Mouse (Mus musculus) gastrocnemius, postnatal 36 days (tissue): ENCODE measurements around the gene Fads6. TPM values are rescaled to one million over a fixed set of nuclear protein-coding genes. Genes with fewer than 3 reads are reported as not detected.

ENCODE experiments used
- DNase-seq, 2 experiments: peaks; one replicate each; pipeline ENCODE4 v3.0.0; 2022
- intact Hi-C: fragments of 180-260 bp; cut with DNase I; formaldehyde crosslinking; loops from one replicate; pipeline ENCODE4 v1.15.1; 2025
- total RNA-seq, 2 experiments: library from RNA; stranded (reverse); gene quantifications; 2 replicates each; pipeline ENCODE4 v1.2.3; 2021

The Fads6 gene
- total RNA-seq, 2 experiments from 2014 or later, result 2.4 to 3.5 TPM

- intact Hi-C loops, result loop anchor here (10.0 kb wide), 1 partner anchor 179 kb away; no protein-coding TSS in a partner anchor
- DNase-seq, result no peak
These were observed 33.2 kb downstream of the Fads6 start for GRCm38 (mm10) chr11:115264136-115264861.

DNA sequence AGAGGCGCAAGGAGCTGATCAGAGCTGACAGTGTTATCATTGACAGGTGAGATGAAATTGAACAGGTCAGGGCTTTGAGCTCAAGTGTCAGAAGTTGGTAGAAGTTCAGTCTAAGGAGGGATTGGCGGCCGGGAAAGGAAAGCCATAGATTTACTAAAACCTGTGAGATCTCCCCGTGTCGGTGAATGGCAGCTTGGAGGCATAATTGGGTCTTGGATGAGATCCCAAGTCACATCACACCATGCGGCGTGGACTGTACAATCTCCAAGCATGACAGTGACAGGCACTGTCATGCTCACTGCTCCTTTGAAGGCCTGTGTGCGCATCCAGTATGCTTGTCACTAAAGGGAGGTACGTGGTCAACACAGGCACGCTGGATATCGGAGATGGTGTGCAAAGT lies 34.5 kb downstream of the Fads6 start:
- intact Hi-C loops, result loop anchor here (10.0 kb wide), 1 partner anchor 178 kb away; no protein-coding TSS in a partner anchor
- DNase-seq, result no peak

GRCm38 (mm10) chr11:115259134-115259533 lies 38.3 kb downstream of the Fads6 start:
- intact Hi-C loops, result no loop called here
- no peak for DNase-seq

- DNase-seq, result no peak
- intact Hi-C loops, result no loop called here
These were observed 39.5 kb downstream of the Fads6 start for GRCm38 (mm10) chr11:115257775-115258510.

- intact Hi-C loops, result no loop called here
- DNase-seq, result no peak
These were observed 46.2 kb downstream of the Fads6 start for GRCm38 (mm10) chr11:115251258-115251657.

- intact Hi-C loops, result no loop called here
- DNase-seq, result no peak
These were observed 46.9 kb downstream of the Fads6 start for GRCm38 (mm10) chr11:115250405-115251090.

DNA sequence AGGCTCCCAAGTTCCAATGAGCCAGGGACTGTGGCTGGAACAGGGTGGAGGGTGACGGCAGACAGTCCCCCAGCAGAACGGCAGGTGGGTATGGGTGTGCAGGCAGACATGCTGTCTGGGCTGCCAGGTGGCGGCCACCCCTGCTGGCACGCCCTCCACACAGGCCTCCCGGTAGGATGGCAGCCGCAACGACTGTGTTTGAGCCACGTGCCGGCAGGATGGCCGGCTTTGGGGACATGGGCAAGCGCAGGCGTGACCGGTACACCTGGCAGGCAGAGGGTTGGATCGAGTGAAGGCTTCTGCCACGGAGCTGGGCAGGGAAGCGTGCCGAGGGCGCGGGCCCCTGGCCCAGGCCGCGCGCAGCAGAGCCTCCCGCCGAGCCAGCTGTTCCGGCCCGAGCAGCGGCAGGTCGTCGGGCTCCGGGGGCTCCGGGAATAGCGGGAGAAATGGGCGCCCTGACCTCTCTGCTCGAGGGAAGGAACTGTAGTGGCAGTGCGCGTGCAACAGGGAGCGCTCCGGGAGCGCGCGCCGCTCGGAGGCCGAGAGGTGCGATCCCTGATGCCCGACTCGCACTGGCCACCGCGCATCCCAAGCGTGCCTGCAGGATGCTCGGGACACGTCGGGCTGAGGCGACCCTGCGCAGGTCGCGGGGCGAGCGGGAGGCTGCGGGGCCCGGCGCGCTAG lies 47.6 kb downstream of the Fads6 start:
- no peak for DNase-seq
- intact Hi-C loops, result no loop called here

- intact Hi-C loops, result no loop called here
- no peak for DNase-seq
These were observed 49.5 kb downstream of the Fads6 start for GRCm38 (mm10) chr11:115247945-115248344.

- DNase-seq, result no peak
- intact Hi-C loops, result no loop called here
These were observed 50.2 kb downstream of the Fads6 start for GRCm38 (mm10) chr11:115247240-115247639.

DNA sequence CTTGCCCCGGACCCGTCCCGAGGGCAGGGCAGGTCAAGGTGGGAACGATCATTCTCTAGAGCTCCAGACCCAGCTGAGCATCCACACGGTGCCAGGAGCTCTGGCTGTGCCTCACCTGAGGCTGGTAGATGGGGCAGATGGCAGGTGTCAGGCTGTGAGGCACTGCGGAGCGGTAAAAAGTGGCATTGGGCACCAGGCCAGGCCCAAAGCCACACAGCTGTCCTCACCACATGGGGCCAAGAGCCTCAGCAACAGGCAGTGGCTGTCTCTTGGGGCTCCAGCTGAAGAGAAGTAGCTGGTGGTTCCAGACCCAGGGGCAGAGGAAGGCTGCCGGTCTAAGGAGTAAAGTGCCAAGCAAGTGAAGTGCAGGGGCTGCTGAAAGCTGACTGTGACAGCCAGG lies 51.1 kb downstream of the Fads6 start:
- no peak for DNase-seq
- intact Hi-C loops, result no loop called here

DNA sequence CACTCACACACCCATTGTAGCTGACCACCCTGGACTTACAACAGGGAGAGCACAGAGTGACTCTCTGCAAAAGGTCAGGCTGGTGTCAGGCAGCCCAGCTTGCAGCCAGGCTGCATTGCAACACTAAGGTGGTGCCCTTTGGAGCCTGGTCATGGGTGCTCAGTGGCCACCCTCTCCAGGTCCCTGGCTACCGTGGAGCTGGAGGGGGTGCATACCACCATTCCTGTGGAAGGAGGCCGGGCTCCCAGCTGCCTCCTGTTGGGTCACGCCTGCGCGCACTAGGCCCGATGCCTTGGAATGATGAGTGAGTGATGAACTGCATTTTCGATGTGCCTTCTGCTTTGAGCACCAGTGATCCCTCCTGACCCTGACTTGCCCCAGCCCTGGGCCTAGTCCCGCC lies 52.6 kb downstream of the Fads6 start:
- intact Hi-C loops, result no loop called here
- no peak for DNase-seq

- intact Hi-C loops, result no loop called here
- no peak for DNase-seq
These were observed 53.7 kb downstream of the Fads6 start for GRCm38 (mm10) chr11:115243783-115244182.

GRCm38 (mm10) chr11:115242746-115243145 lies 54.7 kb downstream of the Fads6 start:
- intact Hi-C loops, result no loop called here
- DNase-seq, result no peak

GRCm38 (mm10) chr11:115241402-115241801 lies 56.1 kb downstream of the Fads6 start:
- intact Hi-C loops, result no loop called here
- DNase-seq, result peak; percentile 54 to 66

GRCm38 (mm10) chr11:115236570-115236969 lies 60.9 kb downstream of the Fads6 start:
- no peak for DNase-seq
- intact Hi-C loops, result no loop called here

DNA sequence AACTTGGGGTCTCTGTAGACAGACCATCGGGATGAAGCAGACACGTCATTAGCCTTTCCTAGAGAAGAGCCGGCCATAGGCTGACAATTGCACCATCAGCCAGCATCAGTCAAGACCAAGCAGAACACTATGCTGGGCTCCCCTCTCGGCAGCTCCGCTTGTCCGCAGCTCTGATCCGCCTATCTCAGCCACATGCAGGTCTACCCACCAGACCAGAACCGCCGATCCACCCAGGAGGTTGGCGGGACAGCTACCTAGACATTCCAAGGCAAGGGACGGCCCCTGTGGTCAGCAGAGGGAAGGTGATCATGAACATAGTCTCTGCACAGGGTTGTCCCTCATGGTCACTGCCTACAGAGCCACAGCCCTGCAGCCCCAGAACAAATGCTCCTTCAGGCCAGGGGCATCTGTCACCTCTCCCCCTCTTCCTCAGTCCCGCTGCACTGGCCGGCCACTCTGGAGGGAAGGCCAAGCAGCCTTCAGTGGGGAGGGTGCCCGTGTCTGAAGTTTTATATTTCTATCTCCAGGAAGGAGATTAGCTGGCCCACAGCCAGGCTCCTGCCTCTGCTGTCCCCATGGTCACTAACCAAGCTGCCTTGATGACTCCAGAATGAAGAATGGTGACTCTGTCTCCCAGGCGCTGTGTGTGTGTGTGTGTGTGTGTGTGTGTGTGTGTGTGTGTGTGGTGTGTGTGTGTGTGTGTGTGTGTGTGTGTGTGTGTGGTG lies 63.0 kb downstream of the Fads6 start:
- DNase-seq, result no peak
- intact Hi-C loops, result no loop called here

DNA sequence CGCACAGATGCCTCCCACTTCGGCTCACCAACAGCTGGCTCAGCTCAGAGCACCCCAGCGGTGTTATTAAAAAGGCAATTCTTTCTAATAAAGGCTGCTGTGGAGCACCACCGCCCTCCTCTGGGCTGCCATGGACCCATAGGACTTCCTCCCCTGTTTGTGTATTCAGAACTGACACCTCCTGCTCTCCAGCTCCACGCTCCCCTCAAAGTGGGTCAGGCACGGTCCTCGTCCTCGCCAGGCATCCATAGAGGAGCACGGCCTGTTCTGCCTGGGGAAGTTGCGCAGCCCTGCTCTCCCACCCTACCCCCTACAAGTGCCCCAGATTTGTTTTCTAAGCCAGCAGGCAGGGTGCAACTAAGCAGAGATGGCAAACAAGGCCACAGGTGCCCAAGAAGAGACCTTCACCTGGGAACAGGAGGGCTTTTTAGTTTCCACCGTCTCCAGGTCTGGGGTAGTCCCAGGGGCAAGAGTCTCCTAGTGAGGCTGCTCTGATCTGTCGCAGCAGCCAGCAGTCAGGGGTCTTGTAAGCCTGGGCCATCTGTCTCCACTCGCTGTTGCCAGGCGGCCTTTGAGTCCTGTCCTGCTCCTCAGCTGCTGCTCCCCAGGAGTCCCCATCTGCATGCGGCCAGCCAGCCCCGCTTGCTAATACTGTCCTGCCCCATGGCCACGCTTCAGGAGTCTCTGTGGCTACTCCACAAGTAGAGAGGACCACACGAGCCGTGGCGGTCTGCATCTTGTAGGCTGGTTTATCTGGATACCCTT lies 63.8 kb downstream of the Fads6 start:
- intact Hi-C loops, result no loop called here
- DNase-seq, result no peak

GRCm38 (mm10) chr11:115232889-115233288 lies 64.6 kb downstream of the Fads6 start:
- DNase-seq, result no peak
- intact Hi-C loops, result no loop called here

DNA sequence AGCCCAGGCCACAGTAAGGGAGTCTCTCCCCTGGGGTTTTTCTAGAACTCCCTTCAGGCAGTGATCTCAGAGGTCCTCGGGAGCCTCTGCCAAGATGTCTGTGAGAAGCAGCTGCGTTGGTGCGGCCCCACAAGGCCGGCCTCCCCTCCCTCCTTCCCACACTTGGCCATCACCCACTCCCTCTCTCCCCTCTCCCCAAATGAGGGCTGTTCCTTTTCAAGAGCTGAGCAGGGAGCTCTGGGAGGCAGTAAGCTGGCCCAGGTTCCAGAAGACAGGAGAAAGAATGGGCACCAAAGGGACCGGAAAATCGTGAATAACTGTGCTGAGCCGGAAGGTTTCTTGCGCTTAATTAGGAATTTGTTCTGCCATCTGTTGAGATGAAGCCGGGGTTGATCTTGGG lies 65.5 kb downstream of the Fads6 start:
- intact Hi-C loops, result no loop called here
- DNase-seq, result no peak
